In the genomic region with DNA sequence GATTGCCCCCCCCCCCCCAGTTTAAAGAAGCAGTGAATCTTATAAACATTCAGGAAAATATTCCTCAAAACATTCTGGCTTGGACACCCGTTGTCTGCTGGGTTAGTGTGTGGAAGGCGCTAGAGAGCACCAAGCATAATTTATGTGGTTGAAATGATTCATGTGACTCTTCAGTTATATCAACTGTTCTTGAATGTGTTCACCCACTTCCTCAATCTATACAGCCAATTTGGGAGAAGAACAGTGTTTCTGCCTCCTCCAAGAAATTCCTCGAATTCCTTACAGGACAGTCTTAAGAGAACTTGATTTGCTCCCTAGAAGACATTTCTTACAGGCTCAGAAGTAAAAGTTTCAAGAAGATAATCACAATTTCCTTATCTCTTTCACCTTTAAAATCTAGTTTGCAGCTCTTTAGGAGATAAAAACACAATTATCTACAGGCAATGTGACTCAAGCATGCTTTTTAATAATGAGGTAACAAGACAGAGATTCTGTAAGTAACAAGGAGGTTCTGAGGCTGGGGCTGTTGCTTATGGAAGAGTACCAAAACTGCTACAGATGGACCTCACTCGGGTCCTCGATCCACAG, we compare ENCODE assay signal across 29 mouse cellular contexts. TPM values are rescaled to one million over a fixed set of nuclear protein-coding genes. Genes with fewer than 3 reads are reported as not detected.
"Had no signal": no experiment of that assay in that cellular context is flagged by ENCODE, and none has a peak within 500 bp of the region (broad histone marks: within the 10 kb centered on the region; RNA-seq: fewer than 3 reads in every experiment).

No protein-coding gene starts in this region.

- H3K9me3 ChIP-seq: heart, embryonic 10.5 days; heart, embryonic 12.5 days; hindbrain, embryonic 10.5 days; hindbrain, embryonic 12.5 days; intestine, embryonic 15.5 days; kidney, embryonic 15.5 days; limb, embryonic 13.5 days; limb, embryonic 15.5 days; liver, embryonic 12.5 days had no signal

- DNase-seq: gastrocnemius, adult 2 months; gastrocnemius, postnatal 10 days; gastrocnemius, postnatal 25 days; heart, adult 18-20 months; heart, postnatal 10 days; heart, postnatal 4 days; kidney, adult 18-20 months; kidney, adult 8-10 months; kidney, postnatal 14 days; kidney, postnatal 36 days; layer of hippocampus, adult 9-11 months; layer of hippocampus, postnatal 36 days; left cerebral cortex, postnatal 4 days had no signal

- H3K27ac ChIP-seq: gastrocnemius, adult 2 months; heart, embryonic 10.5 days; hindbrain, embryonic 10.5 days; hindbrain, embryonic 12.5 days; hindbrain, embryonic 14.5 days; intestine, embryonic 15.5 days; kidney, embryonic 15.5 days; kidney, postnatal 0 days; limb, embryonic 13.5 days; limb, embryonic 15.5 days; liver, embryonic 12.5 days had no signal

- H3K36me3 ChIP-seq: heart, embryonic 10.5 days; heart, embryonic 12.5 days; hindbrain, embryonic 10.5 days; hindbrain, embryonic 12.5 days; intestine, embryonic 15.5 days; kidney, embryonic 15.5 days; limb, embryonic 13.5 days; limb, embryonic 15.5 days; liver, embryonic 12.5 days had no signal

- H3K27me3 ChIP-seq: heart, embryonic 12.5 days; hindbrain, embryonic 12.5 days; intestine, embryonic 15.5 days; kidney, embryonic 15.5 days; limb, embryonic 15.5 days; liver, embryonic 12.5 days had no signal

- H3K4me1 ChIP-seq: heart, embryonic 10.5 days; hindbrain, embryonic 10.5 days; hindbrain, embryonic 12.5 days; intestine, embryonic 15.5 days; kidney, embryonic 15.5 days; limb, embryonic 13.5 days; limb, embryonic 15.5 days; liver, embryonic 12.5 days had no signal

- H3K4me3 ChIP-seq: gastrocnemius, adult 2 months; heart, embryonic 10.5 days; heart, embryonic 12.5 days; hindbrain, embryonic 10.5 days; hindbrain, embryonic 12.5 days; intestine, embryonic 15.5 days; kidney, embryonic 15.5 days; limb, embryonic 13.5 days; limb, embryonic 15.5 days; liver, embryonic 12.5 days had no signal

- ATAC-seq: hindbrain, embryonic 16.5 days; inflammation-experienced regulatory T-cells, adult 6 months; intestine, embryonic 15.5 days; intestine, postnatal 0 days; liver, embryonic 12.5 days had no signal

- H3K9ac ChIP-seq: heart, embryonic 12.5 days; hindbrain, embryonic 12.5 days; hindbrain, embryonic 14.5 days; intestine, embryonic 15.5 days; kidney, embryonic 15.5 days; limb, embryonic 13.5 days; limb, embryonic 15.5 days; liver, embryonic 12.5 days had no signal

- H3K4me2 ChIP-seq: heart, embryonic 12.5 days; hindbrain, embryonic 12.5 days; hindbrain, embryonic 14.5 days; intestine, embryonic 15.5 days; kidney, embryonic 15.5 days; limb, embryonic 13.5 days; limb, embryonic 15.5 days; liver, embryonic 12.5 days had no signal

RNA-seq across cellular contexts. Expression of gene Pdcd1, which starts 34.1 kb away (rescaled TPM):
- polyA plus RNA-seq: heart, embryonic 10.5 days; hindbrain, embryonic 14.5 days; hindbrain, embryonic 16.5 days; kidney, embryonic 15.5 days; kidney, postnatal 0 days; limb, embryonic 11.5 days; liver, adult 2 months; liver, embryonic 12.5 days had no signal
